Mouse (Mus musculus) kidney, postnatal 25 days (tissue): Measurements from ENCODE around the gene Mcts2.

Experiments used
- DNase-seq, 2 experiments: peaks; one replicate each; pipeline ENCODE4 v3.0.0; 2021; ENCODE audit warnings: mixed read lengths in 2 of 2

The Mcts2 gene

GRCm38 (mm10) chr2:152726751-152727335 is 40.0 kb downstream of the Mcts2 start:
- peak in 1 of 2 experiments; percentile 66 for DNase-seq

- peak; percentile 68 to 89 for DNase-seq
These were observed 41.1 kb downstream of the Mcts2 start for GRCm38 (mm10) chr2:152727795-152728510.

- DNase-seq: peak in 1 of 2 experiments; percentile 42
These were observed 41.8 kb downstream of the Mcts2 start for GRCm38 (mm10) chr2:152728594-152728993.

GRCm38 (mm10) chr2:152729013-152729635 is 42.3 kb downstream of the Mcts2 start:
- peak; percentile 69 to 87 for DNase-seq

GRCm38 (mm10) chr2:152729636-152730020 is 42.8 kb downstream of the Mcts2 start:
- DNase-seq: peak in 1 of 2 experiments; percentile 82

GRCm38 (mm10) chr2:152733201-152733600 is 46.4 kb downstream of the Mcts2 start:
- DNase-seq: peak in 1 of 2 experiments; percentile 50

GRCm38 (mm10) chr2:152734501-152734900 is 47.7 kb downstream of the Mcts2 start:
- DNase-seq: no peak

- peak; percentile 98 to 99 for DNase-seq
These were observed 48.1 kb downstream of the Mcts2 start for GRCm38 (mm10) chr2:152734984-152735383.

- DNase-seq: peak; percentile 92 to 96
These were observed 49.3 kb downstream of the Mcts2 start, which contains the start of gene Id1 for GRCm38 (mm10) chr2:152736090-152736601. Gene Id1, plus strand, starts transcription at chr2:152736251.

GRCm38 (mm10) chr2:152736748-152737147 is 49.9 kb downstream of the Mcts2 start:
- peak in 1 of 2 experiments; percentile 64 for DNase-seq
